Mouse (Mus musculus) v-Abl transformed pro-B cells (cell line): Measurements from ENCODE around the gene Rbm14.

Experiments
- in situ Hi-C, 2 experiments: fragments of 400-800 bp; cut with MboI; formaldehyde crosslinking; loops; one replicate each; pipeline ENCODE4 v1.15.1; 2025; ENCODE audit not compliant: unreplicated experiment in 2 of 2

Rbm14 gene

DNA sequence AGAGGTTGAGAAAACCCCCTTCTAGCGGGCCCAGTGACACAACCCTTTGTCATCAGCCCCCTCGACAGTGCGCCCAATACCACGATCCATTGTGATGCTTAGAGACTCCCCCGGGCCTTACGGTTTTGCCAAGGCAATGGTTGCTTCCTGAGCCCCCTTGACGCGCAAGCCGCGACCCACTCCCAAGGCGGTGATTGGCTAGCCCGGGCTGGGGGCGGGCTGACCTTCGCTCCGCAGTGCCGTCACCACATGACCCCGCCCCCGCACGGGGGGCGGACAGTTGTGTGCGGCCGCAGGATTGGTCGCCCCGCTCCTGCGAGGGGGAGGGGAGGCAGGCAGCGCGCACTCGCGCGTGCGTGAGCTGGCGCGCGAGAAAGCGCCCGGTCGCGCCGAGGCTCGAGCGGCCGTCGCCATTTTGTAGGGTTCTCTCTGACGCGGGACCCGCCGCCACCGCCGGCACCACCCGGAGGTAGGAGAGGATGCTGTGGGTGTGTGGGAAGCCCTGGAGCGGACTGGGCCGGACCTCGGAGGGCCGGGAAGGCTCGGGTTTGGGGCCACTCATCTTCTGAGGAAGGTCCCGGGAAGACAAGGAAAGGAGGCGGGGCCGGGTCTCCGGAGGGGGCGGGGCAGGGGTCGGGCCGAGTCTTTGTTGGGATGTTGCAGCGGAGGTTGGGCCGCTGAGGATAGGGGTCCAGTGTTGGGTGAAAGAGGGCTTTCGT, 55.1 kb downstream of the Rbm14 start, which contains the start of gene Rbm4b:
Rbm4b (plus strand) TSS at position 305 of the 719 bp plus-strand sequence.
- in situ Hi-C loops: loop anchor here (5.0 to 10.0 kb wide), 3 partner anchors 151 to 246 kb away; partner anchors contain the start of genes Bbs1 (in 1 of the 2) and Mrpl11 (in 1 of the 2)

DNA sequence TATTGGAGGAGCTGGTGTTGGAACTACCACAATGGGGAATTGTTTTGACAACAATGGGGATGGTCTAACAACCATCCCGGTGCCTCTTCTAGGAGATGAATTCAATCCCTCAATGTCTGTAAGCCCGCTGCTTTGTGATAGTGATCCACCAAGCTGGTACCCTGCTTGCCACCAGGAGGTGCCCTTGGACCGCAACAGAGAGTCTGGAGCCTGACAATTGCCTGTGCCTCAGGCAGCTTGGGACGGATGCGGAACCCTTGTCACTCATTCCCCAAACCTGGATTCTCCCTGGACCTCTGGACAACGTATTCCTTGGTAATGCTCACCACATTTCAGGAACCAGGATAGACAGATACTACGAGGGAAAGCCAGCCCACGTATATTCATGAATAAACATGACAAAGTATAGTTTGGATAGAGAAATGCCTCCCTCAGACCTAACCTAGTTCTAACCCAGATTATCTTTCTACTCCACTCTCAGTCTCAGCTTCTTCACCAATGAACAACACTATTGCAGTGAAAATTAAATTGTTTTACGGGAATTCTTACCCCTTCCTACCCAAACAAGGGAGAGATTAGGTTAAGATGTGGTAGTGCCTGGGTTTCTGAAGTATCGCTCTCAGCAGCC, 55.8 kb downstream of the Rbm14 start:
- in situ Hi-C loops: loop anchor here (5.0 to 10.0 kb wide), 3 partner anchors 152 to 247 kb away; partner anchors contain the start of genes Bbs1 (in 1 of the 2) and Mrpl11 (in 1 of the 2)
